Mouse (Mus musculus) thymus, adult 2 months (tissue): Measurements from ENCODE around the gene Vamp1. TPM values are rescaled to one million over a fixed set of nuclear protein-coding genes. Genes with fewer than 3 reads are reported as not detected.

Experiments
- DNase-seq: peaks from one replicate; pipeline ENCODE4 v3.0.0; 2021
- H3K27ac ChIP-seq: fragments of 200-500 bp; 2 replicates; pipeline ENCODE4 v1.5.1; 2012; ENCODE audit warnings: low read length, control low read depth; ENCODE audit not compliant: control insufficient read depth, insufficient read depth
- H3K27me3 ChIP-seq: fragments of 200-500 bp; 2 replicates; pipeline ENCODE4 v1.6.1; 2012; ENCODE audit warnings: mild to moderate bottlenecking, low read length, moderate library complexity, mixed read lengths; ENCODE audit not compliant: control insufficient read depth, insufficient read depth
- H3K36me3 ChIP-seq: fragments of 200-500 bp; 2 replicates; pipeline ENCODE4 v1.6.1; 2012; ENCODE audit warnings: mild to moderate bottlenecking, low read length, moderate library complexity; ENCODE audit not compliant: control insufficient read depth, insufficient read depth
- H3K4me1 ChIP-seq: fragments of 200-500 bp; replicated peaks from 2 replicates; pipeline ENCODE4 v1.6.1; 2012; ENCODE audit warnings: low read length; ENCODE audit not compliant: control insufficient read depth, insufficient read depth
- H3K4me3 ChIP-seq: fragments of 200-500 bp; 2 replicates; pipeline ENCODE4 v1.5.1; 2012; ENCODE audit warnings: mild to moderate bottlenecking, low read length, control low read depth, moderate library complexity; ENCODE audit not compliant: control insufficient read depth, insufficient read depth
- CTCF ChIP-seq: fragments of 200-500 bp; IDR thresholded peaks from 2 replicates; pipeline ENCODE4 v1.5.1; 2012; ENCODE audit warnings: mild to moderate bottlenecking, control low read depth, low read length, moderate library complexity, borderline replicate concordance; ENCODE audit not compliant: control insufficient read depth, poor library complexity, insufficient read depth; ENCODE audit errors: extremely low read depth
- POLR2A ChIP-seq: fragments of 200-500 bp; IDR thresholded peaks from 2 replicates; pipeline ENCODE4 v1.6.1; 2012; ENCODE audit warnings: mild to moderate bottlenecking, low read length, control low read depth, moderate library complexity; ENCODE audit not compliant: control insufficient read depth, poor library complexity, insufficient read depth; ENCODE audit errors: extremely low read depth
- WGBS: fragments of 180-500 bp; shearing (Covaris S2); methylation state at CpG from one replicate; pipeline ENCODE4 v1.1.7; 2018; 5-methylcytosine and 5-hydroxymethylcytosine counted together
- polyA plus RNA-seq: library from polyadenylated mRNA; depleted of rRNA; stranded (reverse); fragments of >200 nt; gene quantifications from 2 replicates; pipeline ENCODE4 v1.2.3, GENCODE M21; 2012

Vamp1 gene
- polyA plus RNA-seq, 1 experiment: 423 TPM

GRCm38 (mm10) chr6:125173256-125173655, 42.1 kb upstream of the Vamp1 start:
- no peaks in the 10 kb centered on the region for H3K4me1 ChIP-seq
- TF ChIP-seq POLR2A (no peak), CTCF (no peak)
- H3K36me3 ChIP-seq: peaks cover 96% of the 10 kb centered on the region
- no peak overlapping the region for H3K4me3 ChIP-seq
- no peak for DNase-seq
- H3K27ac ChIP-seq: no peak overlapping the region
- WGBS: 94% methylated on average over 7 of the region's 7 CpGs
- H3K27me3 ChIP-seq: no peaks in the 10 kb centered on the region

GRCm38 (mm10) chr6:125175469-125175868, 39.9 kb upstream of the Vamp1 start:
- WGBS: 96% methylated on average over 5 of the region's 5 CpGs
- H3K4me3 ChIP-seq: no peak overlapping the region
- no peaks in the 10 kb centered on the region for H3K27me3 ChIP-seq
- no peak for DNase-seq
- peaks cover 97% of the 10 kb centered on the region for H3K36me3 ChIP-seq
- H3K4me1 ChIP-seq: no peaks in the 10 kb centered on the region
- H3K27ac ChIP-seq: no peak overlapping the region
- TF ChIP-seq CTCF: no peak
- no peak for TF ChIP-seq POLR2A

- Histone ChIP-seq H3K4me1 (no peaks in the 10 kb centered on the region), H3K27me3 (no peaks in the 10 kb centered on the region), H3K36me3 (peaks cover 96% of the 10 kb centered on the region), H3K4me3 (no peak overlapping the region), H3K27ac (no peak overlapping the region)
- DNase-seq: no peak
- TF ChIP-seq CTCF: no peak
- no peak for TF ChIP-seq POLR2A
- 97% methylated on average over 7 of the region's 7 CpGs for WGBS
Observed at GRCm38 (mm10) chr6:125179601-125180000, 35.8 kb upstream of the Vamp1 start.

- TF ChIP-seq CTCF: no peak
- no peak for TF ChIP-seq POLR2A
- H3K36me3 ChIP-seq: peaks cover 96% of the 10 kb centered on the region
- no peak overlapping the region for H3K27ac ChIP-seq
- WGBS: 93% methylated on average over 5 of the region's 5 CpGs
- H3K4me3 ChIP-seq: no peak overlapping the region
- DNase-seq: no peak
- H3K27me3 ChIP-seq: no peaks in the 10 kb centered on the region
- H3K4me1 ChIP-seq: no peaks in the 10 kb centered on the region
Observed at GRCm38 (mm10) chr6:125182133-125182532, 33.2 kb upstream of the Vamp1 start.

GRCm38 (mm10) chr6:125186203-125186602, 29.1 kb upstream of the Vamp1 start:
- TF ChIP-seq POLR2A (no peak), CTCF (no peak)
- no peaks in the 10 kb centered on the region for H3K4me1 ChIP-seq
- WGBS: 95% methylated on average over 10 of the region's 10 CpGs
- no peak overlapping the region for H3K4me3 ChIP-seq
- H3K27ac ChIP-seq: no peak overlapping the region
- no peaks in the 10 kb centered on the region for H3K27me3 ChIP-seq
- peaks cover 65% of the 10 kb centered on the region for H3K36me3 ChIP-seq
- no peak for DNase-seq

GRCm38 (mm10) chr6:125190816-125191215, 24.5 kb upstream of the Vamp1 start:
- Histone ChIP-seq H3K27me3 (no peaks in the 10 kb centered on the region), H3K27ac (no peak overlapping the region), H3K36me3 (peaks cover 24% of the 10 kb centered on the region), H3K4me1 (peaks cover 2% of the 10 kb centered on the region), H3K4me3 (no peak overlapping the region)
- DNase-seq: no peak
- no peak for TF ChIP-seq CTCF
- TF ChIP-seq POLR2A: no peak

GRCm38 (mm10) chr6:125191332-125192015, 23.9 kb upstream of the Vamp1 start, which contains the start of the genes Ncapd2 and Mrpl51:
Ncapd2 (minus strand) TSS chr6:125191701.
Mrpl51 (plus strand) TSS chr6:125191801.
- peak within 1 kb of the TSS; percentile 86 for H3K4me3 ChIP-seq
- under 1% methylated on average over 54 of the region's 54 CpGs for WGBS
- TF ChIP-seq CTCF: peak; percentile 57; the same call in 1 of the 2 replicates
- TF ChIP-seq POLR2A: 0 out of 2 replicates have a peak, but pooled peaks have one; percentile 19
- H3K4me1 ChIP-seq: peaks cover 2% of the 10 kb centered on the region
- peaks cover 17% of the 10 kb centered on the region for H3K36me3 ChIP-seq
- peak within 1 kb of the TSS; percentile 86 for H3K27ac ChIP-seq
- peak; percentile 96 for DNase-seq
- H3K27me3 ChIP-seq: no peaks in the 10 kb centered on the region
